Mouse (Mus musculus): ENCODE results near the gene Vdr. TPM values are rescaled to one million over a fixed set of nuclear protein-coding genes. Genes with fewer than 3 reads are reported as not detected.

Gene Vdr
- polyA plus RNA-seq, 1 experiment from 2014 or later, result 0.51 TPM

DNA sequence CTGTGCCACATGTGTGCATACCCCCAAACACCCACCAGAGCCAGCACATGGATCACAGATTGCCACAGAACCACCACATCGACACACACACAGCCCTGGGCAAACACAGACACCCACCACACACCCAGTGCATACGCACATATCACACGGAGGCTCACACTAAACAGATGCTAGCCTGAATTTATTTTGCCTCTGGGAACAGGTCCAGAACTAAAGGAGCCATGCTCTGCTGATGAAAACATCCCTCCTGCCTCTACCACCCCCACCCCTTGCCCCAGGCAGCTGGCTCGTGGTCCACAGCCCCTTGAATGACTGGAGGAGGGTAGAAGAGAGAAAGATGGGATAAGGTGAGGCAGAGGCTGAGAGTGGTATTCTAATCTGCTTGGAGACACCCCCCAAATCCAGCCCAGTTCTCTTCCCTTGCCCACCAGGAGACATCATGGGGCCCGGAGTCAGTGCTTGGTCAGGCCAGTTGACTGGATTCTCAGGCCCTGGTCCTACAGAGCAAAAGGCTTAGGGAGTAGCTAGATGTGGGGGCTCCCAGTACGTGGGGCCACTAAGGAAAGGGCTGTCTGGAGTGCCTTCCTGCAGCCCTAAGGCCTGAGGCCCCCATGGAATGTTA lies 82.1 kb downstream of the Vdr start:
- H3K36me3 ChIP-seq, result peaks cover 13% of the 10 kb centered on the region
- no peak for DNase-seq (ENCODE audit: low spot score)
- no peaks in the 10 kb centered on the region for H3K9me3 ChIP-seq
- peaks cover 96% of the 10 kb centered on the region for H3K4me1 ChIP-seq (replicated peaks)
- 73% methylated on average over 6 of the region's 6 CpGs for WGBS
- H3K27me3 ChIP-seq (ENCODE audit: insufficient read depth, poor library complexity, severe bottlenecking), result peaks cover 24% of the 10 kb centered on the region
- peak overlapping the region; percentile 91 for H3K4me3 ChIP-seq
- peak overlapping the region; percentile 54 for H3K27ac ChIP-seq

DNA sequence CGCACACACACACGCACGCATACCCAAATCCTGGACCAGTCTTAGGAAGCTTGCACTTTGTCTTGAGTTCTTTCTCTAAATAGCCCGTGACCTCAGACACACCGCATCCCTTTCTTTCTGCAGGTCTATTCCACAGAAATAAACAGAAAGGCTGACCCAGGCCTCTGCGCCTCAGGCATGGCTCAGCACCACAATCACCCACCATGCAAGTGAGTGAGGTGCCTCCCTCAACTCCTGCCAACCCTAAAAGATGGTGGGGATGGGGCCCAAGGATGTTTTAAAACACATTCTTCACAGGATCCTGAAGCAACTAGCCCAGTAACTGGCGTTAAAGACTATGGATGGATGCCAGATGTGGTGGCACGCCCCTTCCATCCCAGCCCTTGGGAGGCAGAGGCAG lies 83.0 kb downstream of the Vdr start:
- H3K4me3 ChIP-seq, result no peak overlapping the region
- H3K4me1 ChIP-seq (replicated peaks), result peaks cover 96% of the 10 kb centered on the region
- H3K27me3 ChIP-seq (ENCODE audit: insufficient read depth, poor library complexity, severe bottlenecking), result peaks cover 22% of the 10 kb centered on the region
- H3K9me3 ChIP-seq, result no peaks in the 10 kb centered on the region
- WGBS, result 91% methylated on average over 8 of the region's 8 CpGs
- no peak for DNase-seq (ENCODE audit: low spot score)
- peaks cover 13% of the 10 kb centered on the region for H3K36me3 ChIP-seq
- no peak overlapping the region for H3K27ac ChIP-seq

DNA sequence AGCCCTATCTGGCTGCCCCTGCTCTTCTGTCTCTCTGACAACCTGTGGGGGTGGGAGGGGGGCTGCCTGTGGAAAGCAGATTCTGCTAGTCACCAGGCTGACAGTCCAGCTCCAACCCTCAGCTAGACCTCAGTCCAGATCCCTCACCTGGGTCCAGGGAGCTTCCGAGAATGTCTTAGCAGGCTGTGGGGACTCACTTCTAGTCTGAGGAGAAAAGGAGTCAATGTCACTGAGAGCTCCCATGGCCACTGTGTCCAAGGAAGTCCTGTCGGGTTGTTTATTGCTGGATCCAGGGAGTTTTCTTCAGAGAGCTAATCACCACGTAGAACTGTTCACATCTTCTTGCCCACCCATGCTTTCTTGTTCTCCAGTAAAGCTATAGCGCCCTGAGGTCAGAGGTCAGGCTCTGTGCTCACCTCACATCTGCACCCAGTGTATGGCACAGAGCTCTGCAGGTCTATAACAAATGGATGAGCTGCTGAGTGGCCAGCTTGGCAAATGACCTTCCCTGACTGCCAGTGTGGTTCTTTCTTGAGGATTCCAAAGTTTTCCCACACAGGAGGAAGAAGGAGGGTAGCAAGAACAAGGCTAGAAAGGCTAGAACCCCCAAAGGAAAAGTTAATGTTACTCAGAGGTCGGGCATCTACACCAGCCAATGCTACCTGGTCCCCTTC lies 83.7 kb downstream of the Vdr start:
- Histone ChIP-seq H3K4me1 (replicated peaks) (peaks cover 96% of the 10 kb centered on the region), H3K27ac (no peak overlapping the region; the same call in 1 of the 2 replicates), H3K27me3 (ENCODE audit: insufficient read depth, poor library complexity, severe bottlenecking) (peaks cover 22% of the 10 kb centered on the region), H3K9me3 (no peaks in the 10 kb centered on the region), H3K4me3 (no peak overlapping the region), H3K36me3 (peaks cover 13% of the 10 kb centered on the region)
- WGBS, result 61% methylated on average over 5 of the region's 5 CpGs
- DNase-seq (ENCODE audit: low spot score), result no peak

DNA sequence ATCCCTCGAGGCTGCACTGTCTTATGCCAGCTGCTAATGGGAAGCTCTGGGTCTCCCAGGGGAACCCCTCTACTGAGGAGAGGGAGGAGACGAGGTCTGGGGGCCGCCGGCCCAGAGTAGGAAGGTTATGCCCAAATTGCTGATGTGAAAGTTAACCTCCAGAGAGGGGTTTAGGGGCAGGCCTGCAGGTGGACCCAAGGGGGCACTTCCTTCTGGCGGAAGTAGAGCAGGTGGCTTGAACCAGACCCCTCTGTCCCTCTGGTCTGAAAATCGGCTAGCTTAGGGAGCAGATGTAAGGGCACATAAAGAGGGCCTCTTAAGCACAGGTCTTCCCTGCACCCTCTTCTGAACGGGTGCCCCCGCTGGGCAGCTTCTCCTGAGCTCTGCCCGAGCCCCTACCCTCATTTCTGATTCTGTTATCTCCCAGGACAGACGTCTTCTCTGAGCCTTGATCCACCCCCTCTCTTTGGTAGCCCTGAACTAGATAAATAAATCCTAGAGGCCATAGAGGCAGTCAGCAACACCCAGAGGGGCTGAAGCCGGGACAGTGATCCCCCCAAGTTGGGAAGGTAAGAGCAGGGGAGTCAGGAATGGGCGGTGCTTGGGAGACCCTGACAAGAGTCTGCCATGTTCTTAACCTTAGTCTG lies 84.4 kb downstream of the Vdr start:
- no peak for DNase-seq (ENCODE audit: low spot score)
- H3K9me3 ChIP-seq, result no peaks in the 10 kb centered on the region
- H3K4me1 ChIP-seq (replicated peaks), result peaks cover 96% of the 10 kb centered on the region
- H3K36me3 ChIP-seq, result peaks cover 13% of the 10 kb centered on the region
- peak overlapping the region; percentile 75 for H3K27ac ChIP-seq
- peak overlapping the region; percentile 41; the same call in 1 of the 2 replicates for H3K4me3 ChIP-seq
- 44% methylated on average over 12 of the region's 12 CpGs for WGBS
- H3K27me3 ChIP-seq (ENCODE audit: insufficient read depth, poor library complexity, severe bottlenecking), result peaks cover 22% of the 10 kb centered on the region

DNA sequence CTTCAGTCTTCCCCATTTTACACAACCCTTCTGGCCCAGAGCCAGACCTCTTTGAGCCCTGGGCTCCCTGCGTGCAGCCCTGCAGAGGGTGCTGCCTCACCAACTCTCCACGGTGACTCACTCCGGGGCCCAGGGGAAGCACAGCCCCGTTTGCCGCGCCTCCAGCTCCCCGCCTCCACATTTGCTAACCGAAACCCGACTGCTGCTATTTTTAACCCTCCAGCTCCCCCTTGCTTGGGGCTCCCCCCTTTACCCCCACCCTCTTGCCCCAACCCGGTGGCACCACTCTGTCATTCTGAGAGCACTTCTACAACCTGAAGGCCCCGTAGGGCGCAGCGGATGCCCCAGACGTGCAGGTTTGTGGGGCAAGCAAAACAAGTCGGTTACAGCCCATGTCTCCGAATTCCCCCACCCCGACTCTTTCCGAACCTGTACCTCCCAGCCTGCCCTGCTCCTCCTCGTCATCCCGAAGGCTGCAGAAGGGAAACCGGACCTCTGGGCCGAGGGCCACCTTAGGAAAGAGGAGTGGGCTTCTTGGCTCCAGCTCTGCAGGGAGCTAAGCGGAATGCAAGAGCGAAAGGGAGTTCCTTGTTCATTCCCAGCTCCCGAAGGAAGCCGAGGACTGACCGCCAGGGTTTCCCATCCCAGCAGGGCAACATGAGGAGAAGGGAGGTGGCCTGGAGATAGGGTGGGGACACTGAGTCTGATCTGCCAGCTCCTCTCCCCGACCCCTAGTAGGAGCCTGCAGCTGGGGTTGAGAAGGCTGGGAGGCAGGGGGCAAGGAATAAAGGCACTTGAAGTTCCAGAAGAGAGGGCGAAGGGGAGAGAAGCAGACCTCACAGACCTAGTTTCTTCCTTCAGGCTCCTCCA lies 85.1 kb downstream of the Vdr start:
- 6% methylated on average over 29 of the region's 29 CpGs for WGBS
- Histone ChIP-seq H3K27ac (peak overlapping the region; percentile 75), H3K27me3 (ENCODE audit: insufficient read depth, poor library complexity, severe bottlenecking) (peaks cover 22% of the 10 kb centered on the region), H3K4me1 (replicated peaks) (peaks cover 95% of the 10 kb centered on the region), H3K4me3 (peak overlapping the region; percentile 41), H3K9me3 (no peaks in the 10 kb centered on the region), H3K36me3 (peaks cover 20% of the 10 kb centered on the region)
- DNase-seq (ENCODE audit: low spot score), result no peak

DNA sequence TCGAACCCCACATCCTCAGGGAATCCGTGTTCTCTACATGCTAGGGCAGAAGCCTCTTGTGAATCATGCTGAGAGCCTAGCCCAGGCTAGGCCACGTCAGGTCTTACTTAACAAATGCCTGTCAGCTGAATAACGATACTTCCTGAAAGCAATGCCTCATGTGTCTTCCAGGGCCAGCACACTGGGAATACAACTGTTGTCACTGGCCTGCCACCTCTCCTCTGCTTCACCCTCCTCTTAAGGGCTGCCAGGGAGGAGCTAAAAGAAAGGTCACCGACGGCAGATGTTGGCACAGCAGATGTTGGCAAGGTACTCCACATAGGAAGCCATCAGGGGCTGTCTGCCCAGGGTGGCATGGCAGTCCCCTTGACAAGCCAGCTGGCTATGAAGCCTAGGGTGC lies 86.4 kb downstream of the Vdr start:
- whole genome bisulfite sequencing, result 87% methylated on average over 6 of the region's 6 CpGs
- Histone ChIP-seq H3K4me1 (replicated peaks) (peaks cover 89% of the 10 kb centered on the region), H3K4me3 (no peak overlapping the region), H3K9me3 (no peaks in the 10 kb centered on the region), H3K27me3 (ENCODE audit: insufficient read depth, poor library complexity, severe bottlenecking) (peaks cover 22% of the 10 kb centered on the region), H3K27ac (peak overlapping the region; percentile 1; the same call in 1 of the 2 replicates), H3K36me3 (peaks cover 26% of the 10 kb centered on the region)
- no peak for DNase-seq (ENCODE audit: low spot score)

DNA sequence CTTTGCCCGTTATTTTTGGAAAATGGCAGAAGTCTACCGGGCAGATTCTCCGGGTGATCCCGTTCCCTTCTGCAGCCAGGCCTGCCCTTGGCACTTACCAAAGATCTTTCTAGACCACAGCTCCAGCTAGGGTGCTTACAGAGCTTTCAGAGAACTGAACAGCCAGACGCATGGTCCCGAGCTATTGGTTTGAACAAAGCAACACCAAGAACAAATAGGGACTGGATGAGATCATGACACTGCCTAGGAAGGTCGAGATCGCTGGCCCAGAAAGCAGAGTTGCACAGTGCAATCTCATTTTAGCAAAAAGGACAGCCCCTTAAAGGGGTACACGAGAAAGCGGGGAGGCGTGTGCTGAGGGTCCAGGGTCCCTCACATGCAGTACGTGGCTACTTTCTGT lies 87.0 kb downstream of the Vdr start:
- Histone ChIP-seq H3K9me3 (no peaks in the 10 kb centered on the region), H3K4me1 (replicated peaks) (peaks cover 83% of the 10 kb centered on the region), H3K27me3 (ENCODE audit: insufficient read depth, poor library complexity, severe bottlenecking) (peaks cover 22% of the 10 kb centered on the region), H3K4me3 (no peak overlapping the region), H3K27ac (peak overlapping the region; percentile 1; the same call in 1 of the 2 replicates), H3K36me3 (peaks cover 26% of the 10 kb centered on the region)
- no peak for DNase-seq (ENCODE audit: low spot score)
- WGBS, result 79% methylated on average over 12 of the region's 12 CpGs

DNA sequence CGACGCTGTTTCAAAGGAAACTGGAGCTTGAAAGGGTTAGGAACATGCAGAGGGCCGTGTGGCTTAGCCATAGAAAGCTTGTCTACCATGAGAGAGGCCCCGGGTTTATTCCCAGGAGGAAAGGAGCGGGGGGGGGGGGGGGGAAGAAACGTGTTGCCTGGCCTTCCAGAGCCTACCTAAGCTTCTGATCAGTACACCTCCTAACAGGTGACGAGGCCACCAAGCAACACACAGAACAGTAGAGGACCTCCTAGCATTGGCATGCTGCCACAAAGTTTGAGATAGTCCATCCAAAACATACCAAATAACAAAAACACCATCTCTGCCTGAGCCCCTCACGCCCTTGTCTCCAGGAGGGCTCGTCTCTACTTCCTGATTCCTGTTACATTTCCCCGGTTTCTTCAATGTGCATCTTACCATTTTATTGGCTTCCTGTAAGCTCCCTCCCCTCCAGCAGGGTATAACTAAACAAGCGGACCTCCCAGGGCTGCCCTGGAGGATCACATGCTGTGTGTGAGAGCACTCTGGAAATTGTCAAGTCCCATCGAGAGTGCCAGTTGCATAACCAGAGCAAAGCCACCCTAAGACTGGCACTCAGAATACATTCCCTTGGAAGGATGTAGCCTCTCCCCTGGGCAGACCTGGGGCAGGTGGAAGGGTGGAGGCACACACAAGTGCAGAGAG lies 87.7 kb downstream of the Vdr start:
- WGBS, result 59% methylated on average over 12 of the region's 12 CpGs
- no peaks in the 10 kb centered on the region for H3K9me3 ChIP-seq
- DNase-seq (ENCODE audit: low spot score), result no peak
- peaks cover 26% of the 10 kb centered on the region for H3K36me3 ChIP-seq
- peak overlapping the region; percentile 59 for H3K27ac ChIP-seq
- no peak overlapping the region for H3K4me3 ChIP-seq
- peaks cover 22% of the 10 kb centered on the region for H3K27me3 ChIP-seq (ENCODE audit: insufficient read depth, poor library complexity, severe bottlenecking)
- H3K4me1 ChIP-seq (replicated peaks), result peaks cover 83% of the 10 kb centered on the region

DNA sequence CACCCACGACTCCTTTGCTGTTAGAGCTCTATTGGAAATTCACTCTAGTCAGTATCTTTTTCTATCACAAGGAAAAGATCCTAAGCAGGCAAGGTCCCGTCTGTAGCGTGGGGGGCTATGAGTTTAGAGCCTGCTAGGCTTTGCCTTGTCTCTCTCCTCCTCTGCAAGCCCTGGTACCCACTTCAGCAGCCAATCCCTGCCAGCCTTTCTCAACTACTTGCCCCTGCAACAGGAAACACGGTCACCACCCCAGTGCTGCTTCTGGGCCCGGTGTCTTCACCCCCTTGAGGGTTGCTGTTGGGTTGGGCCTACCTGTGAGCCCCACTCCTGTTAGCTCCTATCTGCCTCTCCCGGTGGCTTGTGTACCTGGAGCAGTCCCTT lies 88.5 kb downstream of the Vdr start:
- no peak for DNase-seq (ENCODE audit: low spot score)
- Histone ChIP-seq H3K27ac (peak overlapping the region; percentile 66), H3K4me3 (no peak overlapping the region), H3K36me3 (peaks cover 28% of the 10 kb centered on the region), H3K27me3 (ENCODE audit: insufficient read depth, poor library complexity, severe bottlenecking) (peaks cover 21% of the 10 kb centered on the region), H3K9me3 (no peaks in the 10 kb centered on the region), H3K4me1 (replicated peaks) (peaks cover 77% of the 10 kb centered on the region)
- 78% methylated on average over 6 of the region's 6 CpGs for WGBS

DNA sequence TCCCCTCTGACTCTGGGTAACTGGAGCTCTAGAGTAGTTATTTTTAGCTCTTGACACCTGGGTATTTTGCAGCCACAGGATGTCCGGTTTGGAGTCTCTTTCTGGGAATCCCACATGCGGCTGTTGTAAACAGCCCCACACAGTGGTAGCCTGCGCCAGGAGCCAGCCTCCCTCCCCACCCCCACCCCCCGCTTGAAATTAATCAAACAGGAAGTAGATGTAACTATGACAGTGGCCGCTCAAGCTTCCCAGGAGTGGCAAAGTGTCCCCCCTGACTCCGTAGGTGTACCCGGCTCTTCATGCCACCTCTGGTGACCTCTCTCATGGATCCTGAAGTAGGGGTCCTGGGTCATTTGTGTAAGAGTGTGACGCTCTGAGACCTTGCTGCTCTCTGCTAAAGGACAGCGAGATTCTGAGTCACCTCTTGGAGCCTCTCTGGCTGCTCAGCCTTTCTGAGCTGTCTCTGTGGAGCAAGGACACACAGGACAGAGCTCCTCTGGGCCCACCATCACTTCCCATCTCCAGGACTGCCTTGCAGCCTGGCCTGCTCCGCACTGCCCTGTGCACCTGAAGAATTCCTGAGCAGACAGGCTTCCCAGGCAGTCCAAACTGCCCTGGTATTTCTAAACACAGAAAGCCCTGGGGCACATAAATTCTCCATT lies 89.0 kb downstream of the Vdr start:
- Histone ChIP-seq H3K4me3 (no peak overlapping the region), H3K27me3 (ENCODE audit: insufficient read depth, poor library complexity, severe bottlenecking) (peaks cover 16% of the 10 kb centered on the region), H3K9me3 (no peaks in the 10 kb centered on the region), H3K27ac (peak overlapping the region; percentile 66; the same call in 1 of the 2 replicates), H3K36me3 (peaks cover 30% of the 10 kb centered on the region), H3K4me1 (replicated peaks) (peaks cover 72% of the 10 kb centered on the region)
- no peak for DNase-seq (ENCODE audit: low spot score)
- WGBS, result 54% methylated on average over 10 of the region's 10 CpGs

DNA sequence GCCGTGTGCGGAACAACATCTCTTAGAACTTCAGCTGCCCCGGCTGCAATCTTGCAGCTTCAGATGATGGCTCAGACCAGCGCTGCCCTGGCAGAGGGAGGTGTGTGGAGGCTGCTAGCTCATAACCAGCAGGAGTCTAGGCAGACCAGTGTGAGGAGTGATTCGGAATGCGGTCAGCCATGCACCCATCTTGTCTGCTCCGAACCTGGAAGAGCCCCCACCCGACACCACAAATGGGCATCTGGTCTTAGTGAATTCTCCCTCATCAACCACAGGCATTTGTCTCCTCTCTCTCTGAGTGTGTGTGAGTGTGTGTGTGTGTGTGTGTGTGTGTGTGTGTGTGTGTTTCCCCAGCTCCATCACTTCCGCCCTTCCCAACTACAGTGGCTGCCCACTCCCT lies 90.5 kb downstream of the Vdr start:
- no peak for DNase-seq (ENCODE audit: low spot score)

More for the DNA sequence above, 90.5 kb downstream of the Vdr start:
- WGBS, result 83% methylated on average over 9 of the region's 9 CpGs
- Histone ChIP-seq H3K9me3 (no peaks in the 10 kb centered on the region), H3K4me3 (no peak overlapping the region), H3K36me3 (peaks cover 40% of the 10 kb centered on the region), H3K27me3 (ENCODE audit: insufficient read depth, poor library complexity, severe bottlenecking) (peaks cover 2% of the 10 kb centered on the region; the same call in 1 of the 2 replicates), H3K27ac (peak overlapping the region; percentile 45; the same call in 1 of the 2 replicates), H3K4me1 (replicated peaks) (peaks cover 62% of the 10 kb centered on the region)

Data from hindbrain, embryonic 10.5 days (tissue).